Mouse (Mus musculus) bone marrow, adult 2 months (tissue): ENCODE data around the gene Bicra.

Source experiments
- CTCF ChIP-seq: fragments of 200-500 bp; IDR thresholded peaks from 2 replicates; pipeline ENCODE4 v1.5.1; 2011; ENCODE audit warnings: low read length, control low read depth; ENCODE audit not compliant: control insufficient read depth, insufficient read depth
- POLR2A ChIP-seq: fragments of 200-500 bp; IDR thresholded peaks from 2 replicates; pipeline ENCODE4 v1.6.1; 2011; ENCODE audit warnings: low read depth, mild to moderate bottlenecking, control low read depth, low read length, borderline replicate concordance; ENCODE audit not compliant: control insufficient read depth

GRCm38 (mm10) chr7:16001691-16002090 is 46.0 kb downstream of the Bicra start:
- TF ChIP-seq POLR2A: no peak
- no peak for TF ChIP-seq CTCF
